ENCODE assay signal across 14 mouse cellular contexts in genomic region chr1:88342615-88343014, GRCm38 (mm10).
"Had no signal": no experiment of that assay in that cellular context is flagged by ENCODE, and none has a peak within 500 bp of the region (broad histone marks: within the 10 kb centered on the region; RNA-seq: fewer than 3 reads in every experiment).

No protein-coding gene starts in this region.

- ATAC-seq: intestine, postnatal 0 days; liver, embryonic 12.5 days had no signal

- H3K4me3 ChIP-seq: limb, embryonic 10.5 days; limb, embryonic 13.5 days; liver, embryonic 12.5 days; liver, embryonic 15.5 days; lung, embryonic 15.5 days had no signal

- H3K9ac ChIP-seq: limb, embryonic 13.5 days; liver, embryonic 12.5 days; liver, embryonic 15.5 days; lung, embryonic 15.5 days had no signal

- DNase-seq: kidney, adult 2 months; liver; midbrain, embryonic 14.5 days; right cerebral cortex, postnatal 25 days; thymus, adult 18-20 months; thymus, postnatal 36 days had no signal

- H3K36me3 ChIP-seq: limb, embryonic 10.5 days; limb, embryonic 13.5 days; liver, embryonic 12.5 days; liver, embryonic 15.5 days; lung, embryonic 15.5 days had no signal

- H3K4me1 ChIP-seq: limb, embryonic 10.5 days; liver, embryonic 12.5 days; liver, embryonic 15.5 days; lung, embryonic 15.5 days had no signal

- H3K27ac ChIP-seq: kidney, postnatal 0 days; limb, embryonic 10.5 days; limb, embryonic 13.5 days; liver, embryonic 12.5 days; liver, embryonic 15.5 days; lung, embryonic 15.5 days had no signal

- H3K4me2 ChIP-seq: limb, embryonic 13.5 days; liver, embryonic 12.5 days; liver, embryonic 15.5 days; lung, embryonic 15.5 days; midbrain, embryonic 11.5 days had no signal

- H3K27me3 ChIP-seq: liver, embryonic 12.5 days; liver, embryonic 15.5 days; lung, embryonic 15.5 days had no signal

- H3K9me3 ChIP-seq: limb, embryonic 10.5 days; limb, embryonic 13.5 days; liver, embryonic 12.5 days; liver, embryonic 15.5 days; lung, embryonic 15.5 days had no signal
